Mouse (Mus musculus) brain, embryonic 14.5 days (tissue): Measurements from ENCODE around the gene Tnfrsf25.
A peak's percentile ranks its signal among the peaks of the same experiment; 100 is the strongest.

Experiments
- CTCF ChIP-seq: fragments of 200-500 bp; IDR thresholded peaks from 2 replicates; pipeline ENCODE4 v1.5.1; 2012; ENCODE audit warnings: inconsistent platforms, mild to moderate bottlenecking, moderate library complexity, borderline replicate concordance; ENCODE audit not compliant: insufficient read depth, insufficient read length; ENCODE audit errors: extremely low read depth
- POLR2A ChIP-seq: fragments of 200-500 bp; IDR thresholded peaks from 2 replicates; pipeline ENCODE4 v1.6.1; 2012; ENCODE audit warnings: mild to moderate bottlenecking, inconsistent platforms, borderline replicate concordance; ENCODE audit not compliant: poor library complexity, insufficient read depth, insufficient read length, severe bottlenecking; ENCODE audit errors: extremely low read depth

DNA sequence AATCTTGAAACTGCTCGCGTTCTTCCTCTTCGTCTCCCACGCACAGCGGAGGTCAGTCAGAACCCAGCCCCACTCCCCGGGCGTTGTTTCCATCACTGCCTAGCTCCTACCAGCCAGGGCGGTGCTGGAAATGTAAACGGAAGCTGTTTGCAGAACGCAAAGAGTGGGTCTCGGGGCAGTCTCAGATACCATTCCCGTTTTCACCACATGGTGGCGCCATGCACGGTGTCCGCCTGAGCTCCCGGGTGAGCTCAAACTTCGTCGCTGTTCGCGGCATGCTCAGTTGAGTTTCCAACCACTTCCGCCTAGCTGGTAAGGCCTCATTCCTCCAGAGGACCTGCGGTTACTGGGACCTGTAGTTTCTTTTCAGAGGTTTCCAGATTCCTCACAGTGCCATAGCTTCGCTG, 38.0 kb downstream of the Tnfrsf25 start:
- TF ChIP-seq CTCF (peak; percentile 92), POLR2A (no peak)
